9 mouse cellular contexts compared by ENCODE assay signal in the genomic region with DNA sequence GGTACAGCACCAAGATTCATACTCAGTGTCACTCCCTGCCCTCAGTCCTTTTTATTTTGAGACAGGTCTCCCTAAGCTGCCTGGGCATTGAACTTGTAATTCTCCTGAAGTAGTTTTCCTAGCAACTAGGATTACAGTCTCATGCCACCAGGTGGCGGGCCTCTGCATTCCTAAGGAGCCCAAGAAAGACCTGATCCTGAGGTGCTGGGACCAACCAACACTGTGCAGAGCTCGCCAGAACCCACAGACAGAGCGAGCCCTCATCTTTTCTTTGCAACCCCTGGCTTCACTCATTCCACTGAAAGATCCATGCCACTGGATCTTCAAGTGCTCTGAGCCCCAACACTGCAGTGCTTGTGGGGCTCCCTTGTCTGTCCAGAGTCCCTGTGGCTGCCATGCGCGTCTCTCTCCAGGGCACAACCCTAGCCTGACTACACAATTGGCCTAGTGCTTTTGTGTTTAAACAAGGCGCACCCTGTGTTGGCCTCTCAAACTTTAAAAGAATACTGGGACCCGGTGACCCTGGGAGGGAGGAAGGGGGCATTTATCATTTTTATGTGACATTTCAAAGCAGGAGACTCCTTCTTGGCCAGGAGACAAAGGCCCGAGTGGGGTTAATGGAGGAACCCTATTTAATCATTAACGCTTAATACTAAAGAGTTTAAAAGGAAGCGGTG.
DNase-seq lines count a peak whose midpoint lies in the region; TF ChIP-seq lines count a peak whose summit lies in the region.
"Had no signal": no experiment of that assay in that cellular context is flagged by ENCODE, and none has a peak within 500 bp of the region (broad histone marks: within the 10 kb centered on the region; RNA-seq: fewer than 3 reads in every experiment).

No protein-coding gene starts in this region.

- DNase-seq in heart, postnatal 14 days: peak; percentile 16 to 21
- DNase-seq in heart, adult 11 months: no peak
- peak; percentile 71 for DNase-seq in adrenal gland, postnatal 14 days
- peak; percentile 71 for DNase-seq in kidney, adult 2 months
- DNase-seq in lung, postnatal 25 days (ENCODE audit: low spot score): peak; percentile 70
- no peak for DNase-seq in c-Kit-positive CD71-positive TER-119-positive erythroid progenitor cells, embryonic 14.5 days (ENCODE audit: low spot score)
- no peak for DNase-seq in frontal cortex, postnatal 10 days (ENCODE audit: low spot score in 2 of 2)
- DNase-seq: liver, embryonic 13.5 days had no signal

- no peak for TF ChIP-seq EP300 in ES-Bruce4 (IDR thresholded peaks at IDR 0.05; ENCODE audit: insufficient read depth, low read depth, low read length)

- H3K27ac ChIP-seq in ES-Bruce4 (ENCODE audit: insufficient read depth, low read length): no peak overlapping the region
- no peak overlapping the region for H3K27ac ChIP-seq in kidney, adult 2 months (ENCODE audit: insufficient read depth, low read depth, low read length)
- H3K27ac ChIP-seq: liver, embryonic 13.5 days had no signal

- H3K4me1 ChIP-seq in ES-Bruce4 (ENCODE audit: control insufficient read depth, insufficient read depth, low read length): no peaks in the 10 kb centered on the region
- peaks cover 3% of the 10 kb centered on the region; the same call in 1 of the 2 replicates for H3K4me1 ChIP-seq in kidney, adult 2 months (ENCODE audit: control insufficient read depth, insufficient read depth, low read length)
- H3K4me1 ChIP-seq: liver, embryonic 13.5 days had no signal

- WGBS in kidney, adult 2 months: 17% methylated on average over 10 of the region's 10 CpGs

- no peak for TF ChIP-seq POLR2A in ES-Bruce4 (IDR thresholded peaks at IDR 0.05; ENCODE audit: insufficient read depth, low read length)
- no peak for TF ChIP-seq POLR2A in kidney, adult 2 months (IDR thresholded peaks at IDR 0.05; ENCODE audit: low read depth, low read length)

- no peak overlapping the region for H3K4me3 ChIP-seq in ES-Bruce4 (ENCODE audit: low read depth, low read length)
- no peak overlapping the region for H3K4me3 ChIP-seq in kidney, adult 2 months (ENCODE audit: insufficient read depth, low read depth, low read length)
- H3K4me3 ChIP-seq: liver, embryonic 13.5 days had no signal

- no peaks in the 10 kb centered on the region for H3K27me3 ChIP-seq in ES-Bruce4 (ENCODE audit: control insufficient read depth, insufficient read depth, low read length, poor library complexity, severe bottlenecking)
- H3K27me3 ChIP-seq in kidney, adult 2 months (replicated peaks; ENCODE audit: control insufficient read depth, insufficient read depth, low read length): no peaks in the 10 kb centered on the region
- H3K27me3 ChIP-seq: liver, embryonic 13.5 days had no signal

- H3K9ac ChIP-seq in ES-Bruce4 (ENCODE audit: low read depth, poor library complexity, severe bottlenecking): no peak overlapping the region
- H3K9ac ChIP-seq: liver, embryonic 13.5 days had no signal

- peak; percentile 40 for TF ChIP-seq CTCF in ES-Bruce4 (IDR thresholded peaks at IDR 0.05; ENCODE audit: low read depth, low read length)
- peak; percentile 52; the same call in 1 of the 2 replicates for TF ChIP-seq CTCF in kidney, adult 2 months (conservative IDR thresholded peaks at IDR 0.05; ENCODE audit: insufficient read depth, insufficient read length, low read depth, low read length)

- intact Hi-C loops in heart, postnatal 14 days (cut with DNase I): no loop called here

- no peaks in the 10 kb centered on the region for H3K9me3 ChIP-seq in ES-Bruce4 (replicated peaks; ENCODE audit: control insufficient read depth, insufficient read depth, low read length, poor library complexity, severe bottlenecking)
- H3K9me3 ChIP-seq: liver, embryonic 13.5 days had no signal

- H3K36me3 ChIP-seq in ES-Bruce4 (ENCODE audit: control insufficient read depth, insufficient read depth, low read length, poor library complexity, severe bottlenecking): no peaks in the 10 kb centered on the region
- H3K36me3 ChIP-seq in kidney, adult 2 months (ENCODE audit: control insufficient read depth, insufficient read depth, low read length): no peaks in the 10 kb centered on the region
- H3K36me3 ChIP-seq: liver, embryonic 13.5 days had no signal

Comparison
In these comparisons a context has a peak if more than half of its experiments do, and no peak if none do; other contexts are left out.
1. DNase-seq: peak in heart, postnatal 14 days (2 of 2), adrenal gland, postnatal 14 days (single experiment), kidney, adult 2 months (single experiment) and lung, postnatal 25 days (single experiment); none in heart, adult 11 months (single experiment), c-Kit-positive CD71-positive TER-119-positive erythroid progenitor cells, embryonic 14.5 days (single experiment) and frontal cortex, postnatal 10 days (0 of 2).